Mouse (Mus musculus): ENCODE data around the gene Gdi1. TPM values are rescaled to one million over a fixed set of nuclear protein-coding genes. Genes with fewer than 3 reads are reported as not detected.
A peak's percentile ranks its signal among the peaks of the same experiment; 100 is the strongest.

Gdi1 gene
- polyA plus RNA-seq, 1 experiment: 83.9 TPM

DNA sequence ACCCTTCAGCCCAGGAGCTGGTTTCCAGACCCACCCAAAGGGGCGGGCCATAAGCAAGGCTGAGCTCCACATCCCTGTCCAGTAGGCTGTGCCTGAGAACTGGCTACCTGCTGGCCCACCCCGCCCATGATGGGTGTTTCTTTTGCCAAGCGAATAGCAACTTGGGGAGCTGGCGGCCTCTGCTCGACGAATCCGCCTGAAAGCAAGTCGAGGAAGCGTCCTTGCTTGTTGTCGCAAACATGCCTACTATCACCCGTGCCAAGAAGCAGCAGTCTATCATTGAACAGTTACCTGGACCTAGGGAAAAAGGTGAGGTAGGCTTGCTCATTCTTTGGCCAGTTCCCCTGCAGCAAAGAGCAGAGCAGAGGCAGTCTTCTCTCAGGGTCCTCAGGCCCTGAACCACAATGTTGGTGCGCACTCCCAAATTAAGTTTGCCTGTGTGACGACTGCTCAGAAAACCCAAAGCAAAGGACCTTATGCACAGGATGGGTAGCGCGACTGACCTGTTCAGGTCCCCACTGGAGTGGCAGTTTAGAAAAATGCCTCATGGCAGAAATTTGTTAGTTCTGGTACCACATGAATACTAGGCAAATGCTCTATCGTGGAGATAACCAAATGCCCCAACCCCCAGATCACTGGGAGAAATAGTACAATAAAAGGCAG, 22.9 kb upstream of the Gdi1 start, which contains the start of the genes Taz and Dnase1l1:
Taz (plus strand) TSS at position 181 of the 663 bp plus-strand sequence.
Dnase1l1 (minus strand) TSS at position 606 of the 663 bp plus-strand sequence.
- Histone ChIP-seq H3K4me2 (ENCODE audit: low read depth) (peak within 1 kb of the TSS; percentile 81), H3K79me2 (ENCODE audit: control insufficient read depth, insufficient read depth) (peaks cover 14% of the 10 kb centered on the region), H3K4me3 (peak within 1 kb of the TSS; percentile 67), H3K27me3 (ENCODE audit: control insufficient read depth, insufficient read depth, insufficient read length) (no peaks in the 10 kb centered on the region), H3ac (ENCODE audit: control insufficient read depth, insufficient read length) (peak within 1 kb of the TSS; percentile 54), H3K36me3 (ENCODE audit: control insufficient read depth, insufficient read depth) (no peaks in the 10 kb centered on the region)
- TF ChIP-seq POLR2A (IDR thresholded peaks at IDR 0.05; ENCODE audit: insufficient read length, low read depth) (peak; percentile 48), USF1 (IDR thresholded peaks at IDR 0.05; ENCODE audit: low read depth) (no peak), MYOD1 (IDR thresholded peaks at IDR 0.05; ENCODE audit: control insufficient read depth in 1 of 3, insufficient read length in 2 of 3, low read depth in 2 of 3) (no peak), TCF3 (IDR thresholded peaks at IDR 0.05; ENCODE audit: insufficient read length, low read depth) (no peak)

DNA sequence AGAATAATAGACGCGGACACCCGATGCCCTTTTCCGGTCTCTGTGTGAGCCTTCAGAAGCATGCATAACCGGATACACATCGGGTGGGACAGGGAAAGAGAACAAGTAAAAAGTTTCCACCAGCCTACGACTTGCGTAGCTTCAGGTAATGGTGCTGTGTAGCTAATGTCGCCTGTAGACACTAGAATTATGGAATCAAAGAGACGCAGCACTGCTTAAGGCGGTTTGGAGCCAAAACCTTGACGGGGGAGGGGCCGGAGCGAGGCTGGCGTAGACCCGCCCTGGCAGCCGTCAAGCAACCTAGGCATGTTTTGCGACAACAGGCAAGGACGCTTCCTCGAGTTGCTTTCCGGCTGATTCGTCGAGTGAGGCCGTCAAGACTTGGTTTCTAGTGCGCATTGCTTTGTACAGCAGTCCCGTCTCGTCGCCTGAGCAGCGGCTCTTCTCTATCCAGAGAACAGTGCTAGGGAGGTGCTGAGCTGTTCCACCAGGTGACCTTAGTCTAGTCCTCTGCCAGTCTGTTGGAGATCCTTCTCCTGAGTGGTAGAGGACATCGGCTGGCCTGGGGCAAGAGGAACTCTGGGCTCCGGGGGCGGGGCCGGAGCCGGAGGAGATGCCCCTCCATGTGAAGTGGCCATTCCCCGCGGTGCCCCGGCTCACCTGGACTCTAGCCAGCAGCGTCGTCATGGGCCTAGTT, 22.3 kb upstream of the Gdi1 start:
- H3ac ChIP-seq (ENCODE audit: control insufficient read depth, insufficient read length): peak overlapping the region; percentile 54
- peaks cover 14% of the 10 kb centered on the region for H3K79me2 ChIP-seq (ENCODE audit: control insufficient read depth, insufficient read depth)
- peak overlapping the region; percentile 67 for H3K4me3 ChIP-seq
- no peaks in the 10 kb centered on the region for H3K27me3 ChIP-seq (ENCODE audit: control insufficient read depth, insufficient read depth, insufficient read length)
- TF ChIP-seq POLR2AphosphoS2 (IDR thresholded peaks at IDR 0.05; ENCODE audit: insufficient read length, low read depth) (peak; percentile 93), MAX (IDR thresholded peaks at IDR 0.05; ENCODE audit: low read depth) (no peak), POLR2A (IDR thresholded peaks at IDR 0.05; ENCODE audit: insufficient read length, low read depth) (peak; percentile 87), TCF3 (IDR thresholded peaks at IDR 0.05; ENCODE audit: insufficient read length, low read depth) (no peak)
- no peaks in the 10 kb centered on the region for H3K36me3 ChIP-seq (ENCODE audit: control insufficient read depth, insufficient read depth)
- H3K4me2 ChIP-seq (ENCODE audit: low read depth): peak overlapping the region; percentile 81

GRCm38 (mm10) chrX:74283092-74283437, 21.7 kb upstream of the Gdi1 start:
- peak overlapping the region; percentile 81 for H3K4me2 ChIP-seq (ENCODE audit: low read depth)
- H3K79me2 ChIP-seq (ENCODE audit: control insufficient read depth, insufficient read depth): peaks cover 14% of the 10 kb centered on the region
- TF ChIP-seq POLR2AphosphoS2 (IDR thresholded peaks at IDR 0.05; ENCODE audit: insufficient read length, low read depth) (no peak), TCF12 (IDR thresholded peaks at IDR 0.05; ENCODE audit: insufficient read depth, poor library complexity, severe bottlenecking) (no peak), TCF3 (IDR thresholded peaks at IDR 0.05; ENCODE audit: insufficient read length, low read depth) (no peak), MYOG (IDR thresholded peaks at IDR 0.05; ENCODE audit: control insufficient read depth in 1 of 3, insufficient read depth in 1 of 3, insufficient read length in 2 of 3, low read depth in 2 of 3) (no peak), USF1 (IDR thresholded peaks at IDR 0.05; ENCODE audit: low read depth) (no peak), REST (IDR thresholded peaks at IDR 0.05; ENCODE audit: insufficient read depth, insufficient read length) (no peak), POLR2A (IDR thresholded peaks at IDR 0.05; ENCODE audit: insufficient read length, low read depth) (no peak), SRF (IDR thresholded peaks at IDR 0.05; ENCODE audit: control insufficient read depth, insufficient read length, low read depth) (no peak), E2F4 (IDR thresholded peaks at IDR 0.05; ENCODE audit: insufficient read depth) (no peak), MYOD1 (IDR thresholded peaks at IDR 0.05; ENCODE audit: control insufficient read depth in 1 of 3, insufficient read length in 2 of 3, low read depth in 2 of 3) (no peak), CEBPB (IDR thresholded peaks at IDR 0.05; ENCODE audit: insufficient read depth, poor library complexity, severe bottlenecking) (no peak), MAX (IDR thresholded peaks at IDR 0.05; ENCODE audit: low read depth) (no peak)
- H3K27me3 ChIP-seq (ENCODE audit: control insufficient read depth, insufficient read depth, insufficient read length): no peaks in the 10 kb centered on the region
- H3K36me3 ChIP-seq (ENCODE audit: control insufficient read depth, insufficient read depth): peaks cover 2% of the 10 kb centered on the region
- H3K4me3 ChIP-seq: peak overlapping the region; percentile 67
- H3ac ChIP-seq (ENCODE audit: control insufficient read depth, insufficient read length): peak overlapping the region; percentile 54

DNA sequence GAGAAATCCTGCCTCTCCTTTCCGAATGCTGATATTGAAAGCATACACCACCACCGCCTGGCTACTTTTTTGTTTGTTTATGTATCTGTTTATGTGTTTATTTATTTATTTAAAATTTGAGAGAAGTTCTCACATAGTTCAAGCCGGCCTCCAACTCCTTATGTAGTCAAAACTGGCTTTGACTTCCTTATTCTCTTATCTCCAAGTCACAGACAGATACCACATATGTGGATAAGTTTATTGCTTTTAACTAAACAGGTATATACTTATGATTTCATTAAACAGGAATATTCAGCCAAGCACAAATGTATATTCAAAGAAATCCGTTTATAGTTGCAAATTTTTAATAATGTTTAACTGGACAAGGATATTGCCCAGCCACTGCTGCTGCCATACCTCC, 11.4 kb upstream of the Gdi1 start:
- TF ChIP-seq CEBPB (IDR thresholded peaks at IDR 0.05; ENCODE audit: insufficient read depth, poor library complexity, severe bottlenecking) (no peak), TCF12 (IDR thresholded peaks at IDR 0.05; ENCODE audit: insufficient read depth, poor library complexity, severe bottlenecking) (no peak), USF1 (IDR thresholded peaks at IDR 0.05; ENCODE audit: low read depth) (no peak), POLR2AphosphoS2 (IDR thresholded peaks at IDR 0.05; ENCODE audit: insufficient read length, low read depth) (no peak)
- H3K4me3 ChIP-seq: no peak overlapping the region
- H3K79me2 ChIP-seq (ENCODE audit: control insufficient read depth, insufficient read depth): peaks cover 8% of the 10 kb centered on the region
- H3K27me3 ChIP-seq (ENCODE audit: control insufficient read depth, insufficient read depth, insufficient read length): no peaks in the 10 kb centered on the region
- H3ac ChIP-seq (ENCODE audit: control insufficient read depth, insufficient read length): no peak overlapping the region
- H3K36me3 ChIP-seq (ENCODE audit: control insufficient read depth, insufficient read depth): no peaks in the 10 kb centered on the region
- H3K4me2 ChIP-seq (ENCODE audit: low read depth): no peak overlapping the region

- H3K36me3 ChIP-seq (ENCODE audit: control insufficient read depth, insufficient read depth): peaks cover 6% of the 10 kb centered on the region
- H3K4me3 ChIP-seq: peak within 1 kb of the TSS; percentile 53
- H3K27me3 ChIP-seq (ENCODE audit: control insufficient read depth, insufficient read depth, insufficient read length): no peaks in the 10 kb centered on the region
- H3K79me2 ChIP-seq (ENCODE audit: control insufficient read depth, insufficient read depth): peaks cover 14% of the 10 kb centered on the region
- peak within 1 kb of the TSS; percentile 88 for H3K4me2 ChIP-seq (ENCODE audit: low read depth)
- H3ac ChIP-seq (ENCODE audit: control insufficient read depth, insufficient read length): peak within 1 kb of the TSS; percentile 61
- TF ChIP-seq REST (IDR thresholded peaks at IDR 0.05; ENCODE audit: insufficient read depth, insufficient read length) (no peak), MYOG (IDR thresholded peaks at IDR 0.05; ENCODE audit: control insufficient read depth in 1 of 3, insufficient read depth in 1 of 3, insufficient read length in 2 of 3, low read depth in 2 of 3) (peak in 1 of 3 experiments; percentile 10), MAX (IDR thresholded peaks at IDR 0.05; ENCODE audit: low read depth) (no peak), E2F4 (IDR thresholded peaks at IDR 0.05; ENCODE audit: insufficient read depth) (no peak), POLR2A (IDR thresholded peaks at IDR 0.05; ENCODE audit: insufficient read length, low read depth) (peak; percentile 95), TCF3 (IDR thresholded peaks at IDR 0.05; ENCODE audit: insufficient read length, low read depth) (no peak), POLR2AphosphoS2 (IDR thresholded peaks at IDR 0.05; ENCODE audit: insufficient read length, low read depth) (peak; percentile 94), SRF (IDR thresholded peaks at IDR 0.05; ENCODE audit: control insufficient read depth, insufficient read length, low read depth) (peak; percentile 8), CEBPB (IDR thresholded peaks at IDR 0.05; ENCODE audit: insufficient read depth, poor library complexity, severe bottlenecking) (no peak), MYOD1 (IDR thresholded peaks at IDR 0.05; ENCODE audit: control insufficient read depth in 1 of 3, insufficient read length in 2 of 3, low read depth in 2 of 3) (peak in 1 of 3 experiments; percentile 35)
These were observed 8.0 kb upstream of the Gdi1 start, which contains the start of gene Atp6ap1 for GRCm38 (mm10) chrX:74296538-74297448. TSS of gene Atp6ap1 (plus strand) at chrX:74297097.
